Mouse (Mus musculus): ENCODE measurements at regions not wholly inside any gene's neighbourhood (a gene's known extent, or its start where the extent isn't known, plus 50 kb on each side); places are given as distances from the start of the nearest gene placed in this dataset.

GRCm38 (mm10) chr3:130940302-130940867 lies 169.9 kb upstream of the Lef1 start:
- DNase-seq (ENCODE audit: low spot score in 2 of 2), result no peak

DNA sequence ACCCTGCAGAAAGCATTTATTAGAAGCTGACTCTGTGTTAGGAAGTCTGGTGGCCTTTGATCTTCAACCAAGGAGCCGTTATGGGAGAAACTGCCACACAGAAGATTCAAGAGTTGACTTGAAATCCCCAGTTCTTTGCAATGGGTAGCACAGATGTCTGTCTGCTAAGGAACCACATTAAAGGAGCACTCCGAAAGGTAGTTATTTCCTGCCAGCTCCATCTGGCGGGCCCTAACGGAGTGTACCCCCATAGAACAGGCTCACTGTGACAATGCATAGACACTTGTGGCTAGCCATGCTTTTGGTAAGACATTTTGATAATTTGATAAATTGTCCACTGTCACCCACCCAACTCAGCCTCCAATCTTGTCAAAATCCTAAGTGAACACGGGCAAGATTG lies 173.3 kb upstream of the Lef1 start:
- DNase-seq (ENCODE audit: low spot score in 2 of 2), result no peak

DNA sequence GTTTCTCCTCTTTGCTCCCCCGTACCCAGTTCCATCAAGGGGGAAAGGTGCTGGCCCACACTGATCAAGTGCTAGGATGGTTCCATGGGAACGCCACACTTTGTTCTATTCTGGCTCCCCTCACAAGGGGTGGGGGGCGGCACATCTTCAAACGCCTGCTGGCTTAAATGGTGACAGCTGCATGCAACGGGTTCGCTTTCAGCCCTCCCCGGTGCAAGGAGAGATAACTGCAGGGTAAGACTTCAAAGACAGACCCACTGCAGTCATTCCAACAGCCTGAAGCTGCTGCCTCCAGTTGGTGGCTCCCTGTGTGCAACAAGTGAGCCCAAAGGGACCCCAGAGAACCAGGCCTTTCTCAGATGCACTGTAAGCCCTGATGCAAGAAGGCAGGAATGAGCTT lies 173.9 kb upstream of the Lef1 start:
- DNase-seq (ENCODE audit: low spot score in 2 of 2), result no peak

GRCm38 (mm10) chr3:130935926-130936315 lies 174.3 kb upstream of the Lef1 start:
- DNase-seq (ENCODE audit: low spot score in 2 of 2), result no peak

- DNase-seq (ENCODE audit: low spot score in 2 of 2), result no peak
These were observed 174.9 kb upstream of the Lef1 start for GRCm38 (mm10) chr3:130935302-130935925.

- DNase-seq (ENCODE audit: low spot score in 2 of 2), result no peak
These were observed 177.5 kb upstream of the Lef1 start for GRCm38 (mm10) chr3:130932723-130933122.

GRCm38 (mm10) chr3:130932226-130932625 lies 178.0 kb upstream of the Lef1 start:
- no peak for DNase-seq (ENCODE audit: low spot score in 2 of 2)

DNA sequence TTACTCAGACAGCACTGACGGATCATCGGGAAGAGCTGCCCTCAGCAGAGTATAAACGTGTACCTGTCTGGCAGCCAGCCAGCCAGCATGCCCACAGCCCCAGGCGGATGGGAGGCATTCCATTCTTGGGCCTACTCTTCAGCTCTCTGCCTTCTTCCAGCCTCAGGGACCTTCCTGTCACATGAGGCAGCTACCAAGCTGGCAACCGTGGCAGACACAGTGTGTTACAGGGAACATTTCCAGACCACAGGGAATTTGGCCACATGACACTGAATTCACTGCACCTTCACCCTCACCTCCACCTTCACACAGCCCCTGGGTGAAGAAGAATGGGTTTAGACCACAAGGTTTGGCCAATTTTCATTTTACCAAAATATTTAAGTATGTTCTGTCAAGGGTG lies 185.3 kb upstream of the Lef1 start:
- DNase-seq (ENCODE audit: low spot score in 2 of 2), result no peak

- DNase-seq (ENCODE audit: low spot score in 2 of 2), result no peak
These were observed 186.7 kb upstream of the Lef1 start for GRCm38 (mm10) chr3:130923615-130923958.

GRCm38 (mm10) chr3:130922812-130923614 lies 187.3 kb upstream of the Lef1 start:
- no peak for DNase-seq (ENCODE audit: low spot score in 2 of 2)

DNA sequence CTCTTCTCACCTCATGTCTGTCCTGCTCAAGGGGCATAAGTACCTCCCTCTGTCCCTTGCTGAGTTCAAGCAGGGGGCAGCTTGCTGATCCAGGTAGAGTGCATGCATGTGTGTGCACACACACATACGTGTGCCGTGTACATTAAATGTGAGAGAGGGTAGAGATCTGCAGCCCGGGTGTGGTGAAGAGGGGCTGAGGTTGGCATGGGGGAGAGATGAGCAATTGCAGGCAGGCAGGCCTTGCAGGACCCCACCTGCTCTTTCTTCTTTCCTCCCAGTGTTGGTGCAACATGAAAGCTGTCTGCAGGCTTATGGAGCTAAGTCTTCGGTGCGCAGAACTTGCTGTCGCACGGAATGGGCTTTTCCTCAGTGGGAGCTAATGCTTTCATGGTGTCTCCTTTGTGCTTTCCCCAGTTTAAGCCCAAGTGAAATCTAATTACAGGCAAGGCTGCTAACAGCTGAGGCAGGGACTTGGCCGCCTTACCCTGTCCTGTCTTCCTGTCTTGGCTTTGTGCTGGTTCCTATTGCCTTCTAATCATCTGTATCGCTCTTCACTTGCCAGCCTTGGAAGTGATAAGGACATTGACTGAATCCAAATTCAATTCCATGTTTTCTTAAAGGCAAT lies 188.5 kb upstream of the Lef1 start:
- DNase-seq (ENCODE audit: low spot score in 2 of 2), result no peak

DNA sequence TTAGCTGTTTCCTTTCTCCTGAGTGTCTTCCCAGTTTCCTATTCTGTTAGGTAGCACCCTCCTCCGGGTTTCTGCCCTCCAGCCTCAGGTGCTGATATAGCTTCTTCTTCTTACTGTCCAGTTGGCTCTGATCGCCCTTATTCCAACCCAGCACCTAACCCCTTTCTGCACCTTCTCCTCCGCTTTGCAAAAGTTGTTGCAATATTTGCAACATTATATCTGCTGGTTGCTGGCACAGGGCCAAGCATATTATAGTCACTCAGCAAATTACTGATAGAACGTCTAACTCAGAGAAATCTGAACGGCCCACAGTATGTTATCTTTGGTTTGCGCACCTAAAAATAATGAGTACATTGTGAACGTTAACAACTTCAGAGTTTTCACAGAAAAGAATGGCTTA lies 183.6 kb upstream of the Rpl34 start:
- no peak for DNase-seq (ENCODE audit: low spot score in 2 of 2)

DNA sequence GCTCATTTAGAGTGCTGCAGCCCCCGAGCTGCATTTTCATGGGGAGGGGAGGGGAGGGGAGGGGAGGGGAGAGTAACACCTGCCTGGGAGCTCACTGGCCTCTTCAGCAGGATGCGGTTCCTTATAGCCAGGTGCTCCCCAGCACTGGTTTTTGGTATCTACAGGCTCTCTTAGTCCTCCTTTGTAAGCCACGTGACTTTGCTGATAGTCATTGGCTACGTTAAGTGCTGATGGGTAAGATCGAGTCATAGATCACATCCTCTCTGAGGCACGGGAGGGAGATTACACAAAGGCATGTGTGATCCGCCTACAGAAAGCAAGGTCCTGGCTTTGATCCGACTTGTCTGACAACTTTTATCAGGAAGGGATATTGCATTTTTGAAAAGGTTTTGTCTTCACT lies 174.9 kb upstream of the Rpl34 start:
- DNase-seq (ENCODE audit: low spot score in 2 of 2), result no peak

GRCm38 (mm10) chr3:130903329-130903728 lies 173.1 kb upstream of the Rpl34 start:
- no peak for DNase-seq (ENCODE audit: low spot score in 2 of 2)

GRCm38 (mm10) chr3:130902376-130902775 lies 172.2 kb upstream of the Rpl34 start:
- DNase-seq (ENCODE audit: low spot score in 2 of 2), result no peak

DNA sequence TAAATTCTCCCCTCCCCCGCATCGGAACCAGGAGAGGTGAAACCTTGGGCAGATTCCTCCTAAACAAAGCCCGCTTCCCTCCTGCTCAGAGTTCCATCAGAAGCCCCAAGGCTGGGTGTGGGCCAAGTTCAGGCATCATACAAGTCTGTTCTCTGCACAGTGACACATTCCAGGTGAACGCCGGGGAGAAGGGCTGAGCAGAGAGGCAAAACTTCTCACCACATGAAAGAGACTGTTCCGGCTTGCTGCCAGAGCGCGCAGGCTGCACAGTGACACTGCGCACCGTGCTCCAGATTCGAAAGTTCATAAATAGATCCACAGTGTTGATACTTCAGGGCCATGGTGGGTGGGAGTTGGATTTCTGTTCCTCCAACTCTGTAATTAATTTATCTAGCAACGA lies 171.1 kb upstream of the Rpl34 start:
- no peak for DNase-seq (ENCODE audit: low spot score in 2 of 2)

DNA sequence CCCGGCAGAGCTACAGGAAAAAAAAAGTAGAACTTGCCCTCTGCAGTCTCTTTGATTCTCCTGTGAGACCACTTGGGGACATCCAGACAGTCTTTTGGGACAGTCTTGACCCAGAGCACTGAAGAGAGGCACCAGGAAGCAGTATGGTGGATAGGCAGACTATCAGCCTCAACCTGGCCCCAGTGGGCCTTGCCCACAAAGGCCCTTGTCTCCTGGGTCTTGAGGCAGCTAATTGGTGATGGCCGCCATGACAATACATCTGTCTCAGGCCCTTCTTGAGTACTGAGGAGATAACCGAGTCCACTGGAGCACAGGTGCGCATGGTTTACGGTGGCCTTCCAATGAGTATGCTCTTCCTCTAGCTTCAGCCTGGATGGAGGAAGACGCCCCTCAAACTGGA lies 170.6 kb upstream of the Rpl34 start:
- DNase-seq (ENCODE audit: low spot score in 2 of 2), result no peak

DNA sequence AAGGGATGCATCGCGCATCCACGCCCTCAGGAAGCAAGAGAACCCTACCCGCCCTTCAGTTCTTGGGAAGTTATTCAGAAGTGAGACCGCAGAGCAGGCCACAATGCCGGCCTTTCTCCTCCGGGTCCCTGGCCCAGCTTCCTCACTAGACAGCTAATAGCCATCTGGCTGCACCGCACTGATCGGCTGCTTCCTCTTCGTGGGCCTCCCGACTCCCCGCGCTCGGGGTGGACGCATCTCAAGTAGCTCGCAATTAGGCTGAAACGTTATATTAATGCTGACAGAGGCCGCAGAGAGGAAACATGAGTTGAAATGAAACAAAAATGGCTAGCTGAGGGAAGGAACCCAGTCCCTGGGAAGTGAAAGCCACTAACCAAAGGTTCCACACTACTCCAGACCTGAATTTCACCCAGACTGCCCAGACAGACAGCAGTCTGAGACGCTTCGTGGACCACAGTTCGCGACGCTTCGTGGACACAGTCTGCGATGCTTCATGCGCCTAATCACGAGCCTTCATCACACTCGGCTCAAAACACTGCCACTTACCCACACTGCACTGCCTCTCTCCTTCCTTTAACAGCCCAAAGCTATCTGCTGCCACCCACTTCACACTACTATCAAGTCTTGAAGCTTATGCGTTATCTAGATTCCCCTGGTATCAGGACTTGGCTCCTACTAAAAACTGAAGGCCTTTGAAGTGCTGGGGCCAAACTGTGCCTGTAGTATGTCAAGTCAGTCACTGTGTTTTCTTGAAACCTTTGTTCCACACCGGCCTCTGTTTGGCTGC lies 170.0 kb upstream of the Rpl34 start:
- no peak for DNase-seq (ENCODE audit: low spot score in 2 of 2)

GRCm38 (mm10) chr3:130894168-130894814 lies 164.1 kb upstream of the Rpl34 start:
- DNase-seq (ENCODE audit: low spot score in 2 of 2), result no peak

DNA sequence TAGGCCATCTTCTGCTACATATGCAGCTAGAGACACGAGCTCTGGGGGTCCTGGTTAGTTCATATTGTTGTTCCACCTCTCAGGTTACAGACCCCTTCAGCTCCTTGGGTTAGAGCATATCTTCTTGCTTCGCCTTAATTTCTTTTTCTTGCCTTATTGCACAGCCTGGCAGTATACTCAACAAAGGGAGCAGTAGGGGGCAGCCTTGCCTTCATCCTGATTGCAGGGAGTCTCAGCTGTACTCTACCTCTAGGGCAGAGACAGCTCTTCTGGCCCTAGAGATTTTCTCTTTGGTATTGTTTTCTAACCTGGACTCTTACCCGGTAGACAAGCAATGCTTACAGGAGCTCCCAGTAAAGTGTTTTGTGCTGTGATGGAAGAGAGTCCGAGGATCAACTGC lies 161.1 kb upstream of the Rpl34 start:
- no peak for DNase-seq (ENCODE audit: low spot score in 2 of 2)

GRCm38 (mm10) chr3:130888587-130888986 lies 158.4 kb upstream of the Rpl34 start:
- no peak for DNase-seq (ENCODE audit: low spot score in 2 of 2)

Measured in urinary bladder, postnatal 4 days (tissue).